Mouse (Mus musculus) neural tube, embryonic 11.5 days (tissue): Measurements from ENCODE around the gene Gadd45b. TPM values are rescaled to one million over a fixed set of nuclear protein-coding genes. Genes with fewer than 3 reads are reported as not detected.

Source experiments
- ATAC-seq: fragments of 200-750 bp; cut with Nextera tagmentation; 2 replicates; pipeline ENCODE4 v1.8.0; 2017; ENCODE audit warnings: moderate number of reproducible peaks, mild to moderate bottlenecking, moderate TSS enrichment, moderate library complexity; ENCODE audit not compliant: insufficient read depth, low FRiP score, low TSS enrichment
- DNase-seq: peaks from one replicate; pipeline ENCODE4 v3.0.0-alpha.2; 2015; ENCODE audit warnings: low spot score
- H3K27ac ChIP-seq: fragments of 300-500 bp; sonication (generic); 2 replicates; pipeline ENCODE4 v1.5.1; 2014; ENCODE audit warnings: low read depth, mild to moderate bottlenecking, low read length
- H3K27me3 ChIP-seq: fragments of 300-500 bp; sonication (generic); 2 replicates; pipeline ENCODE4 v1.6.1; 2014; ENCODE audit warnings: mild to moderate bottlenecking, low read length, mixed read lengths; ENCODE audit not compliant: control insufficient read depth, insufficient read depth
- H3K36me3 ChIP-seq: fragments of 300-500 bp; sonication (generic); 2 replicates; pipeline ENCODE4 v1.6.1; 2014; ENCODE audit warnings: mild to moderate bottlenecking, low read length, moderate library complexity, mixed read lengths; ENCODE audit not compliant: control insufficient read depth, insufficient read depth
- H3K4me1 ChIP-seq: fragments of 300-500 bp; sonication (generic); 2 replicates; pipeline ENCODE4 v1.6.1; 2014; ENCODE audit warnings: low read length, mixed read lengths; ENCODE audit not compliant: control insufficient read depth, insufficient read depth
- H3K4me2 ChIP-seq: fragments of 300-500 bp; sonication (generic); 2 replicates; pipeline ENCODE4 v1.6.1; 2014; ENCODE audit warnings: low read depth, mild to moderate bottlenecking, moderate library complexity
- H3K4me3 ChIP-seq: fragments of 300-500 bp; sonication (generic); 2 replicates; pipeline ENCODE4 v1.5.1; 2014; ENCODE audit warnings: low read depth, low read length
- H3K9ac ChIP-seq: fragments of 300-500 bp; sonication (generic); 2 replicates; pipeline ENCODE4 v1.6.1; 2014; ENCODE audit warnings: mild to moderate bottlenecking, low read length
- H3K9me3 ChIP-seq: fragments of 300-500 bp; sonication (generic); 2 replicates; pipeline ENCODE4 v1.6.1; 2016; ENCODE audit warnings: low read length; ENCODE audit not compliant: control insufficient read depth
- WGBS: fragments of 180-500 bp; shearing (Covaris S2); extraction: QIAGEN DNeasy Blood & Tissue Kit; methylation state at CpG from one replicate; pipeline ENCODE4 v1.1.7; 2014; 5-methylcytosine and 5-hydroxymethylcytosine counted together
- polyA plus RNA-seq: library from polyadenylated mRNA; unstranded; fragments of >200 nt; fragmentation: Nextera tagmentation; extraction: Ambion mirVana; gene quantifications from 2 replicates; pipeline ENCODE4 v1.2.1, GENCODE M21; 2014

The Gadd45b gene
- polyA plus RNA-seq, 1 experiment from 2014 or later = 7.9 TPM

GRCm38 (mm10) chr10:80897861-80898510 lies 31.9 kb upstream of the Gadd45b start:
- ATAC-seq (no peak), DNase-seq (no peak)
- peak overlapping the region; percentile 13; the same call in 1 of the 2 replicates for H3K4me2 ChIP-seq
- H3K4me1 ChIP-seq = peaks cover 6% of the 10 kb centered on the region
- no peaks in the 10 kb centered on the region for H3K27me3 ChIP-seq
- H3K9ac ChIP-seq = no peak overlapping the region; the same call in 1 of the 2 replicates
- no peak overlapping the region for H3K27ac ChIP-seq
- no peaks in the 10 kb centered on the region; the same call in 1 of the 2 replicates for H3K36me3 ChIP-seq
- H3K4me3 ChIP-seq = peak overlapping the region; percentile 15; the same call in 1 of the 2 replicates
- no peaks in the 10 kb centered on the region for H3K9me3 ChIP-seq
- WGBS = 32% methylated on average over 41 of the region's 41 CpGs

GRCm38 (mm10) chr10:80899074-80899473 lies 30.8 kb upstream of the Gadd45b start:
- Histone ChIP-seq H3K4me3 (no peak overlapping the region), H3K27me3 (no peaks in the 10 kb centered on the region), H3K36me3 (peaks cover 9% of the 10 kb centered on the region), H3K4me2 (no peak overlapping the region), H3K27ac (no peak overlapping the region), H3K9me3 (no peaks in the 10 kb centered on the region), H3K4me1 (peaks cover 6% of the 10 kb centered on the region), H3K9ac (no peak overlapping the region)
- DNase-seq (no peak), ATAC-seq (no peak)
- WGBS = 89% methylated on average over 8 of the region's 8 CpGs

GRCm38 (mm10) chr10:80899591-80900317 lies 30.1 kb upstream of the Gadd45b start:
- Histone ChIP-seq H3K4me1 (peaks cover 6% of the 10 kb centered on the region), H3K9ac (peak overlapping the region; percentile 69), H3K4me2 (peak overlapping the region; percentile 94), H3K27me3 (no peaks in the 10 kb centered on the region), H3K27ac (no peak overlapping the region), H3K36me3 (peaks cover 16% of the 10 kb centered on the region), H3K9me3 (no peaks in the 10 kb centered on the region), H3K4me3 (peak overlapping the region; percentile 80)
- ATAC-seq (no peak; the same call in 1 of the 2 replicates), DNase-seq (no peak)
- whole genome bisulfite sequencing = 15% methylated on average over 25 of the region's 25 CpGs

- peak within 1 kb of the TSS; percentile 69 for H3K9ac ChIP-seq
- DNase-seq (peak; percentile 99), ATAC-seq (peak; percentile 91)
- peak within 1 kb of the TSS; percentile 45; the same call in 1 of the 2 replicates for H3K27ac ChIP-seq
- peak within 1 kb of the TSS; percentile 94 for H3K4me2 ChIP-seq
- WGBS = under 1% methylated on average over 72 of the region's 72 CpGs
- peaks cover 19% of the 10 kb centered on the region for H3K36me3 ChIP-seq
- peak within 1 kb of the TSS; percentile 80 for H3K4me3 ChIP-seq
- H3K4me1 ChIP-seq = peaks cover 6% of the 10 kb centered on the region
- no peaks in the 10 kb centered on the region for H3K27me3 ChIP-seq
- H3K9me3 ChIP-seq = no peaks in the 10 kb centered on the region
Observed at GRCm38 (mm10) chr10:80900318-80901247, 29.3 kb upstream of the Gadd45b start, which contains the start of gene Timm13. TSS of gene Timm13 (minus strand) at chr10:80900969.

- 0 out of 2 replicates have a peak overlapping the region, but pooled peaks have one; percentile 8 for H3K4me3 ChIP-seq
- DNase-seq = no peak
- peak overlapping the region; percentile 22; the same call in 1 of the 2 replicates for H3K9ac ChIP-seq
- peaks cover 6% of the 10 kb centered on the region for H3K4me1 ChIP-seq
- H3K36me3 ChIP-seq = peaks cover 23% of the 10 kb centered on the region
- H3K27me3 ChIP-seq = no peaks in the 10 kb centered on the region
- H3K4me2 ChIP-seq = peak overlapping the region; percentile 22; the same call in 1 of the 2 replicates
- ATAC-seq = no peak
- H3K9me3 ChIP-seq = no peaks in the 10 kb centered on the region
- H3K27ac ChIP-seq = 0 out of 2 replicates have a peak overlapping the region, but pooled peaks have one; percentile 27
- 91% methylated on average over 19 of the region's 19 CpGs for WGBS
Observed at GRCm38 (mm10) chr10:80901409-80902272, 28.2 kb upstream of the Gadd45b start.

GRCm38 (mm10) chr10:80902273-80902940 lies 27.5 kb upstream of the Gadd45b start:
- peaks cover 23% of the 10 kb centered on the region for H3K36me3 ChIP-seq
- WGBS = 91% methylated on average over 9 of the region's 9 CpGs

GRCm38 (mm10) chr10:80903282-80903681 lies 26.6 kb upstream of the Gadd45b start:
- no peak for ATAC-seq
- Histone ChIP-seq H3K27me3 (no peaks in the 10 kb centered on the region), H3K9me3 (no peaks in the 10 kb centered on the region), H3K4me2 (no peak overlapping the region), H3K4me1 (peaks cover 6% of the 10 kb centered on the region), H3K27ac (no peak overlapping the region), H3K36me3 (peaks cover 23% of the 10 kb centered on the region), H3K9ac (no peak overlapping the region), H3K4me3 (no peak overlapping the region)
- 91% methylated on average over 10 of the region's 10 CpGs for WGBS
- no peak for DNase-seq

More at GRCm38 (mm10) chr10:80902273-80902940, 27.5 kb upstream of the Gadd45b start:
- Histone ChIP-seq H3K4me2 (no peak overlapping the region), H3K4me3 (no peak overlapping the region), H3K9me3 (no peaks in the 10 kb centered on the region), H3K27me3 (no peaks in the 10 kb centered on the region), H3K27ac (no peak overlapping the region), H3K9ac (no peak overlapping the region), H3K4me1 (peaks cover 6% of the 10 kb centered on the region)
- DNase-seq (no peak), ATAC-seq (no peak)
